Mouse (Mus musculus): ENCODE measurements around the gene Lipk. TPM values are rescaled to one million over a fixed set of nuclear protein-coding genes. Genes with fewer than 3 reads are reported as not detected.

Gene Lipk
- not detected in 4 replicates for total RNA-seq (2023; ENCODE audit: inconsistent age)

DNA sequence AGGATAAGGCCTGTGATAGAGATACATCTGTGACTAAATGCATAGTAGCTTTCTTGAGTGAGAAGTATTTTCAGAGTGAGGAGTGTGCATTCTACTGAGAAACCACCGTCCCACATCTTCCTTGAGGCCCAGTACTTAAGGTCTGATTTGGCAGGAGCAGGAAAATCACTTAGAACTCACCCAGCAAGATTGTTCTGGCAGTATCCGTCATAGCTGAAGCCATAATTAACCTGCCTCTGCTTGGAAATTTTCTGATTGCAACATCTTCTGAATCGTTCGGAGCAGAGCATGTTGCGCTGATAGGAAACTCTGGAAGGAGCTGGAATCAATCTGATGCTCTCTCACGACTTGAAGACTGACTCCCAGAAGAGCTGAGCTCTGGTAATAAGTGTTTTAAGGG, at the start of gene Lipk:
Gene Lipk (plus strand): TSS at position 289 of the 400 bp plus-strand sequence.

DNA sequence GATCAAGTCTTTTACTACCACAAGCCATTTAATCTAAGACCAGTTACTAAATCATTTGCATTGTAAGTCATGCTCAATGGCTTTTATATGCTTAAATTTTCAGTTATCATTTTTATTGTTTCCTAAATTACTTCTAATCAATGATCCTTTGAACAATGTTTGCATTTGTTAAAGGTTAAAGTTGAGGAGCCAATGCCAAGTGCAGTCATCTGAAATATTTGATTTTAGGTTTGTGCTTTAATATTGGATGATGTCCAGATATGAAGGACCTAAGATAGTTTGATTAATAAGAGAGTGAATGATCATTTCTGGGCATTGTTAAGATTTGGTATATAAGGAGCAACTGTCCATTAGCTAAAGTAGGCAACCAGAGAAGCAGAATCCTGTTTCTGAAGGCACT, 47.2 kb upstream of the Lipk start, which contains the start of gene Lipf:
Gene Lipf (plus strand): TSS at position 301 of the 400 bp plus-strand sequence.

DNA sequence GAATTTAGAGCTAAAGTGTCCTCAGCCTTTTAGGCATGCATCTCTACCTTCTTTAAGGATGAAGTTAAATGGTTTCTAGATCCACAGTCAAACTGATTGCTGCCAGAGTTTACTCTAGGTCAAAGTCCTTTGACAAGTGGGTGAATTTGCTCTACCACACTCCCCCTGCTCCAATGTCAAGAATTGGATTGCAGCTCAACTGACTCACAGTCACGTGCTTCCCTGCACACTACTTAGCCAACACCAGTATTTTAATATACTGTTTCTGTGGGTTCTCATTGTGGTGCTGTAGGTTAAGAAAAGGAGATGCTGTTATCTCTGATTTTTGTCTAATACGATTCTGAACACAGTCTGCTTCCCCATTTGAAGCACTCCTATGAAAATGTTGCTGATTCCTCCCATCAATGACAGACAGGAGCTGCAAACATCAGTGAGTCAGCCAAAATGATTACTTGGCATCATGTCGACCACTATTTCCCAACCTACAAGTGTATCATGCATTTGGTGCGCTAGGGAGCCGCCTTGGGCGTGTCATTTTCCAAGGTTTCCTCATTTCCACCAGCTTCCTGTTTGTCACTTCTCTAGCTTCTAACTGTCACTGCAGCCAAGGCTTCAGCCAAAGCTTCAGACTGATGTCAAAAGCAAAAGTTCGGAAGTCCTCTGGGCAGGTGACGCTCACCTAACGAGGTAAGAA, 58.8 kb downstream of the Lipk start, which contains the start of gene Lipn:
Gene Lipn (plus strand): TSS at position 580 of the 694 bp plus-strand sequence.

Other genes with a start within 250 kb of the Lipk start
- 3.9 to 5.2 TPM (median 4.5 TPM) in 4 replicates for gene Lipo3, start 246.3 kb upstream of the Lipk start, total RNA-seq (2023; ENCODE audit: inconsistent age)
- not detected in 4 replicates for gene Lipo1, start 220.8 kb upstream of the Lipk start, total RNA-seq (2023; ENCODE audit: inconsistent age)
- gene Lipf, start 47.1 kb upstream of the Lipk start, total RNA-seq (2023; ENCODE audit: inconsistent age), result not detected in 4 replicates
- not detected in 4 replicates for gene Lipn, start 59.1 kb downstream of the Lipk start, total RNA-seq (2023; ENCODE audit: inconsistent age)
- not detected in 4 replicates for gene Lipm, start 92.6 kb downstream of the Lipk start, total RNA-seq (2023; ENCODE audit: inconsistent age)
- gene Ankrd22, start 157.8 kb downstream of the Lipk start, total RNA-seq (2023; ENCODE audit: inconsistent age), result 0.32 TPM in 1 of 4 replicates, not detected in the others
- gene Stambpl1, start 183.9 kb downstream of the Lipk start, total RNA-seq (2023; ENCODE audit: inconsistent age), result 35.1 to 42.6 TPM (median 39.9 TPM) in 4 replicates
- 0.24 TPM in 1 of 4 replicates, not detected in the others for gene Acta2, start 247.3 kb downstream of the Lipk start, total RNA-seq (2023; ENCODE audit: inconsistent age)

All from B cell, adult (primary cell).